ENCODE assay signal across 9 mouse cellular contexts in genomic region chr6:149409845-149410244, GRCm38 (mm10). TPM values are rescaled to one million over a fixed set of nuclear protein-coding genes. Genes with fewer than 3 reads are reported as not detected.
DNase-seq lines count a peak whose midpoint lies in the region; ATAC-seq lines count a peak whose summit lies in the region.
"Had no signal": no experiment of that assay in that cellular context is flagged by ENCODE, and none has a peak within 500 bp of the region (broad histone marks: within the 10 kb centered on the region; RNA-seq: fewer than 3 reads in every experiment).

No protein-coding gene starts in this region.

- no peaks in the 10 kb centered on the region for H3K9me3 ChIP-seq in liver, embryonic 12.5 days (replicated peaks)

- 17% methylated on average over 4 of the region's 4 CpGs for WGBS in liver, embryonic 12.5 days (ENCODE audit: insufficient replicate concordance)

- no peaks in the 10 kb centered on the region for H3K36me3 ChIP-seq in liver, embryonic 12.5 days

- H3K4me2 ChIP-seq in liver, embryonic 12.5 days, result peak overlapping the region; percentile 76

- H3K4me1 ChIP-seq in liver, embryonic 12.5 days, result peaks cover 7% of the 10 kb centered on the region; the same call in 1 of the 2 replicates

- H3K4me3 ChIP-seq in liver, embryonic 12.5 days, result peak overlapping the region; percentile 60

- intact Hi-C loops in gastrocnemius, postnatal 14 days (cut with DNase I; ENCODE audit: low total_unique reads), result no loop called here

- H3K27me3 ChIP-seq in liver, embryonic 12.5 days (replicated peaks), result no peaks in the 10 kb centered on the region
- H3K27me3 ChIP-seq: CH12.LX had no signal

- no peak overlapping the region for H3K9ac ChIP-seq in liver, embryonic 12.5 days

- ATAC-seq in cerebellum, adult (ENCODE audit: insufficient number of reproducible peaks, low FRiP score, low TSS enrichment), result no peak
- ATAC-seq in liver, embryonic 12.5 days, result no peak

- DNase-seq in cerebellum, postnatal 25 days, result peak; percentile 34 to 42
- DNase-seq in right cerebral cortex, adult 2 months (ENCODE audit: low spot score in 2 of 2), result peak; percentile 10 to 28
- no peak for DNase-seq in right cerebral cortex, postnatal 4 days
- DNase-seq in adrenal gland, adult (ENCODE audit: inconsistent age in 2 of 2, low spot score in 1 of 2), result no peak
- no peak for DNase-seq in gastrocnemius, postnatal 14 days
- DNase-seq in T-cell, adult 2 months (ENCODE audit: low spot score), result no peak

- no peak overlapping the region for H3K27ac ChIP-seq in liver, embryonic 12.5 days

RNA-seq across cellular contexts. Expression of gene Bicd1, which starts 1.2 kb away (rescaled TPM):
- polyA plus RNA-seq in liver, embryonic 12.5 days (2016; fragmentation: Nextera tagmentation; extraction: Ambion mirVana), result 1.5 and 2.1 TPM in 2 replicates
- 1 to 10 TPM in 1 of 2 experiments, under 1 TPM in 1; 0.71 to 1.5 TPM for total RNA-seq in gastrocnemius, postnatal 14 days (2021)
- total RNA-seq: CH12.LX had no signal

Comparison
In these comparisons a context has a peak if more than half of its experiments do, and no peak if none do; other contexts are left out.
1. DNase-seq: peak in cerebellum, postnatal 25 days (2 of 2) and right cerebral cortex, adult 2 months (2 of 2); none in right cerebral cortex, postnatal 4 days (single experiment), adrenal gland, adult (0 of 2), gastrocnemius, postnatal 14 days (single experiment) and T-cell, adult 2 months (single experiment).